Mouse (Mus musculus): ENCODE data around the gene Zcwpw1. TPM values are rescaled to one million over a fixed set of nuclear protein-coding genes. Genes with fewer than 3 reads are reported as not detected.
"Not testable (repeated sequence)": the region's sequence is repeated elsewhere in the genome, so short reads cannot be mapped to it uniquely, and the experiment has no call there.

Zcwpw1 gene
- total RNA-seq, 1 experiment from 2014 or later: 5.5 TPM

DNA sequence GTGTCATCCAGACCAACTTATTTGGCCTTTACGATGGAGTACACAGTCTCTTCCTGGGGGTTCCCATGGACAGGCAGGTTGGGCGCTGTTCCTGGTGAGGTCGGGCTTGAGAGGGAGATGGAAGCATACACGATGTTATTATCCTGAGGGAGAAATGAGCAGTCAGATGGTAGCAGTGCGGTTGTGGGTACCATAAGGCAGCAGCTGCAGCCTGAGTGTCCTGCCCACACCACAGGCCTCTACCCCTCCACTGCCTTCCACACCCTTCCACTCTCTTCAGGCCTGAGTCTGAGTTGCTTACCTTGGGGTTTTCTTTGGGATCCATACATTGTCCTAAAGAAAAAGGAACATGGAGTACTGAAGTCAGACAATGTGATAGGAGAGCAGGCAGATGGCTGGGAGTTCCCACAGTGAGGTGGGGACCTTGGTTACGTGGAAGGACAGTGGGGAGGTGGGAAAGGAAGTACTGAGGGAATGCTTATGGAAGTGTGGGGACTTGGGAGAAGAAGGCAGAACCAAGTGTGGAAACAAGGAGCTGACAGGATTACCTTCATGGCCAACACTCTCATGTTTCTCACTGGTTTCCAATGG is 36.0 kb downstream of the Zcwpw1 start:
- ATAC-seq (replicated peaks; ENCODE audit: insufficient number of reproducible peaks, low FRiP score, low TSS enrichment, poor library complexity, severe bottlenecking): no peak

GRCm38 (mm10) chr5:137825030-137825429 is 37.4 kb downstream of the Zcwpw1 start:
- ATAC-seq (replicated peaks; ENCODE audit: insufficient number of reproducible peaks, low FRiP score, low TSS enrichment, poor library complexity, severe bottlenecking): peak; percentile 38

GRCm38 (mm10) chr5:137825971-137826370 is 38.4 kb downstream of the Zcwpw1 start:
- no peak for ATAC-seq (replicated peaks; ENCODE audit: insufficient number of reproducible peaks, low FRiP score, low TSS enrichment, poor library complexity, severe bottlenecking)

GRCm38 (mm10) chr5:137826421-137826820 is 38.8 kb downstream of the Zcwpw1 start:
- ATAC-seq (replicated peaks; ENCODE audit: insufficient number of reproducible peaks, low FRiP score, low TSS enrichment, poor library complexity, severe bottlenecking): no peak

GRCm38 (mm10) chr5:137828694-137829093 is 41.1 kb downstream of the Zcwpw1 start:
- ATAC-seq (replicated peaks; ENCODE audit: insufficient number of reproducible peaks, low FRiP score, low TSS enrichment, poor library complexity, severe bottlenecking): peak; percentile 82

- ATAC-seq (replicated peaks; ENCODE audit: insufficient number of reproducible peaks, low FRiP score, low TSS enrichment, poor library complexity, severe bottlenecking): 0 out of 2 replicates have a peak, but pooled peaks have one; percentile 11
Observed at GRCm38 (mm10) chr5:137830238-137830637, 42.6 kb downstream of the Zcwpw1 start.

GRCm38 (mm10) chr5:137831106-137831505 is 43.5 kb downstream of the Zcwpw1 start:
- ATAC-seq (replicated peaks; ENCODE audit: insufficient number of reproducible peaks, low FRiP score, low TSS enrichment, poor library complexity, severe bottlenecking): peak; percentile 50

DNA sequence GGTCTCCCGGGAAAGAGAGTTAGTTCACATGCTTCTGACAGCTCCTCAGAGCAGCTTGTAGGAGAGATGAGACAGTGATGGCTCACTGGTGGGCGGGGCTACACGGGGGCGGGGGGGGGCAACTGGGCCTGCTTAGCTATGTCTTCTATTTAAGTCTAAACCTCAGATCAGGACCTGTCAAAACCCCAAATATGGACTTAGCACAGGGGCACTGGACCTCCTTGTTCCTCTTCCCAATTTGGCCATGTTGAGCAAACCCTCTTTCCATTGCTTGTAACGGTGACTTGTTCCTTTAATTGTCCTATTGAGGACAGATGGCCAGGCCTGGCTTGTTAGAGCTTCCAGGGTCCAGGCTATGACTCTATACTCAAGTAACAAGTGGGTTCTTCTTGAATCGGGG is 43.9 kb downstream of the Zcwpw1 start:
- no peak; the same call in 1 of the 2 replicates for ATAC-seq (replicated peaks; ENCODE audit: insufficient number of reproducible peaks, low FRiP score, low TSS enrichment, poor library complexity, severe bottlenecking)

- no peak for ATAC-seq (replicated peaks; ENCODE audit: insufficient number of reproducible peaks, low FRiP score, low TSS enrichment, poor library complexity, severe bottlenecking)
Observed at GRCm38 (mm10) chr5:137833500-137833899, 45.9 kb downstream of the Zcwpw1 start.

DNA sequence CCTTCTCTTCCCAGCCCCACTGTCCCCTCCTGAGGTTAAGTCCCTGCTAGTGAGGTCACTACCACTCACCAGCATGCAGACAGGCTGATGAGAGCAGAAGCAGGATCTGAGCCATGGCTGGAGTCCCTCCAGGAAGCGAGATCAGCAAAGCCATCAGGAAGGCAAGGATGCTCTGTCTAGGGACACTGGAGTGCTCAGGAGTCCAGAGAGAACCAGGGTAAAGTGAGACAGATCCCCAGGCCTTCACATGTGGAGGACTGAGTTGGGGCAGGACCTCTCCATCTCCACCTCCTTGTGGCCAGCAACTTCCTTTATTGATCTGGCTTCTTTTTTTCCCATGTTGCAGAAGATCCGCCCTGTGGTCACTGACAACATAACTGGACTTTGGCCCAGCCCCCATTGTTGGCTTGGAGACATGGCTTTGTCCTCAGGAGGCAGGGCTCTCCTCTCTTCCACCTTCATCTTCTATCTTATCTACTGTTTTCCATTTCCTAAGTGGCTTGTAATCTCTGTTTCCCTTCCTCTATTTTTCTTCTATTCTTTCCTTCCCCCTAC is 48.4 kb downstream of the Zcwpw1 start, which contains the start of gene Pilra:
TSS of gene Pilra (minus strand) at position 316 of the 555 bp plus-strand sequence.
- peak; percentile 88 for ATAC-seq (replicated peaks; ENCODE audit: insufficient number of reproducible peaks, low FRiP score, low TSS enrichment, poor library complexity, severe bottlenecking)

DNA sequence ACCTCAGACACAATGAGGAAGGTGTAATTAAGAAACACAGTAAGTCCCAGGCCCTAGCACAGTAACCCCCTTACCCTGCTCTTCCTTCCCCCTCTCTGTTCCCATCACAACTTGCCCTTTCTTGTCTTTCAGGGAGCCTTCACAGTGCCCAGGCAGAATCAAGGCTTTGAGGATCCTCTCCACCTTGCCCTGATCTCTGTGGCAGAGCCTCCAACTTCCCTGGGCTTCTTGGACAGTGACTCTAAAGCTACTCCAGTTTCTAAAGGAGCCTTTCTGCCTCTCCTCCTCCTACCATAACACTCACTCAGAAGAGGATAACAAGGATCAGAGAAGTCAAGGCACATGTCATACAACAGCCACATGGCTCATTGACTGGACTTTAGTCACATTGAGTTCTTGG is 49.0 kb downstream of the Zcwpw1 start:
- no peak for ATAC-seq (replicated peaks; ENCODE audit: insufficient number of reproducible peaks, low FRiP score, low TSS enrichment, poor library complexity, severe bottlenecking)

- ATAC-seq (replicated peaks; ENCODE audit: insufficient number of reproducible peaks, low FRiP score, low TSS enrichment, poor library complexity, severe bottlenecking): peak; percentile 57
Observed at GRCm38 (mm10) chr5:137837110-137837509, 49.5 kb downstream of the Zcwpw1 start.

DNA sequence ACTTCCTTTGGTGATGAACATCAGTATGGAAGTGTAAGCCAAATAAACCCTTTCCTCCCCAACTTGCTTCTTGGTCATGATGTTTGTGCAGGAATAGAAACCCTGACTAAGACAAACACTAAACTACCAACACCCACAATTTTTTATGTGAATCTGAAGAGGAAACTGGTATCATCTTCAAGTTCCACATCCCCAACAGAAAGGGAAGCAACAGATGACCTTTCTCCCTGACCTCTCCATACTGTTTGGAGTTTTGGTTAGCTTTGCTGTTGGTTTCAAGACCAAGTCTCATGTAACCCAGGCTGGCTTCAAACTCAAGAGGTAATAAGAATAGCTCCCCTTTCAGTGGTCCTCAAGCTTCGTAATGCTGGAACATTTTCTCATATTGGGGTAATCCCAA is 62.7 kb downstream of the Zcwpw1 start:
- peak; percentile 82 for ATAC-seq (replicated peaks; ENCODE audit: insufficient number of reproducible peaks, low FRiP score, low TSS enrichment, poor library complexity, severe bottlenecking)

GRCm38 (mm10) chr5:137854907-137855306 is 67.3 kb downstream of the Zcwpw1 start:
- not testable (repeated sequence) for ATAC-seq (replicated peaks; ENCODE audit: insufficient number of reproducible peaks, low FRiP score, low TSS enrichment, poor library complexity, severe bottlenecking)

DNA sequence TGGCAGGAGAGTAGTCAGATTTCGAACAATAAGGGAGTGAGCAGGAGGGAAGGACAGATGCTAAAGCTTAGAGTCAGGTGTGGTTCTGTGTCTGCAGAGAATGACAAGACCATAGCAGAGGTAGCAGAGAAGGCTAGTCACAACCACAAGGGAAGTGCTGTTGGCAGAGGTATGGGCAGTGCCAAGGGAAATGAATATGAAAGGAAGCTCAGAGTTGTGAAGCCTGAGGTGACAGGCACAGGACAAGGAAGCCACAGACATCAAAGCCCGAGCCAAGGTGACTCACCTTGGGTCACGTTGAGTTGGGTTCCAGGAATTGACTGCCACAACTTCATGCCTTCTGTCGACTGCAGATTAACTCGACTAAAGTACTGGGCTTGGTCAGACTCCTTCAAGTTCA is 69.3 kb downstream of the Zcwpw1 start:
- ATAC-seq (replicated peaks; ENCODE audit: insufficient number of reproducible peaks, low FRiP score, low TSS enrichment, poor library complexity, severe bottlenecking): not testable (repeated sequence)

- peak; percentile 89 for ATAC-seq (replicated peaks; ENCODE audit: insufficient number of reproducible peaks, low FRiP score, low TSS enrichment, poor library complexity, severe bottlenecking)
Observed at GRCm38 (mm10) chr5:137857960-137858710, 70.5 kb downstream of the Zcwpw1 start, which contains the start of gene Pilrb1. Pilrb1 (minus strand) TSS chr5:137858106.

GRCm38 (mm10) chr5:137864008-137864407 is 76.4 kb downstream of the Zcwpw1 start:
- peak; percentile 76 for ATAC-seq (replicated peaks; ENCODE audit: insufficient number of reproducible peaks, low FRiP score, low TSS enrichment, poor library complexity, severe bottlenecking)

GRCm38 (mm10) chr5:137868600-137868999 is 81.0 kb downstream of the Zcwpw1 start:
- ATAC-seq (replicated peaks; ENCODE audit: insufficient number of reproducible peaks, low FRiP score, low TSS enrichment, poor library complexity, severe bottlenecking): not testable (repeated sequence)

GRCm38 (mm10) chr5:137871644-137872380 is 84.2 kb downstream of the Zcwpw1 start, which contains the start of gene Pilrb2:
Pilrb2 (minus strand) TSS chr5:137871815.
- ATAC-seq (replicated peaks; ENCODE audit: insufficient number of reproducible peaks, low FRiP score, low TSS enrichment, poor library complexity, severe bottlenecking): peak; percentile 91
